Mouse (Mus musculus) bone marrow, adult 2 months (tissue): ENCODE results near the gene Aco2.

Experiments used
- CTCF ChIP-seq: fragments of 200-500 bp; IDR thresholded peaks from 2 replicates; pipeline ENCODE4 v1.5.1; 2011; ENCODE audit warnings: low read length, control low read depth; ENCODE audit not compliant: control insufficient read depth, insufficient read depth
- POLR2A ChIP-seq: fragments of 200-500 bp; IDR thresholded peaks from 2 replicates; pipeline ENCODE4 v1.6.1; 2011; ENCODE audit warnings: low read depth, mild to moderate bottlenecking, control low read depth, low read length, borderline replicate concordance; ENCODE audit not compliant: control insufficient read depth

DNA sequence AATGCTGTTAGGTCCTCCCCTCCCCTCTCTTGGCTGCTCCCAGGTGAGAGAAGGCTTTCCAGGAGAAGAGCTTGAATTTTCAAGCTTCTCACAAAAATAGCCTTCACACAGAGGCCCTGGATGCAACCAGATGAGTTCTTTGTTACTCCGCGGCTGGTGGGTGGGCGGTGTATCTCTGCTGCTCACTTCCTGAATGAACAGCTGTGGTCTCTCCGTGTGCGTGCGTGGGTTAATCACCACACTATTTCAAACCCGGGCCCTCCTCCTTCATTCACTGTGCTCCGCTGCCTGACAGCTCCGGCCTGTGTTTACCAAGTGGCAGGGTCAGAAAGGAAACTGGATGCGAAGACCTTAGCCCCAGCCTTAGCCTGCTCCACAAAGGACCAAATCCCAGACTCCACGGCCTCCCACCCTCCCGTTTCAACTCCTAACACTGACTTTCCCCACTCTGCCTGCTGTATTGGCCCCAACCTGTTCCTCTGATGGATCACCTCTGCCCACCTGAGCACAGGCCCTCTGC lies 60.9 kb downstream of the Aco2 start:
- TF ChIP-seq CTCF, result no peak
- TF ChIP-seq POLR2A, result no peak
